Mouse (Mus musculus) megakaryocyte, adult 5-6 weeks (primary cell): ENCODE results near the gene Mapk14. TPM values are rescaled to one million over a fixed set of nuclear protein-coding genes. Genes with fewer than 3 reads are reported as not detected.
"Not testable (repeated sequence)": the region's sequence is repeated elsewhere in the genome, so short reads cannot be mapped to it uniquely, and the experiment has no call there.

Source experiments
- ATAC-seq: 2 replicates; pipeline ENCODE4 v1.8.0; 2016; ENCODE audit warnings: mild to moderate bottlenecking, inconsistent platforms; ENCODE audit not compliant: poor library complexity, severe bottlenecking
- total RNA-seq, 2 experiments: library from RNA; stranded (forward) in 1 of 2; stranded (reverse) in 1 of 2; fragments of 153-499, 151-499 nt in 1 of 2; fragments of 221-1000, 200-1000 nt in 1 of 2; gene quantifications; 2 replicates each; pipeline versions ENCODE4 v1.2.3 to v1.2.4; 2015 to 2017

The Mapk14 gene
- total RNA-seq, 2 experiments from 2014 or later = 143 to 163 TPM

- ATAC-seq = peak; percentile 66
These were observed 6.4 kb downstream of the Mapk14 start for GRCm38 (mm10) chr17:28697290-28698195.

DNA sequence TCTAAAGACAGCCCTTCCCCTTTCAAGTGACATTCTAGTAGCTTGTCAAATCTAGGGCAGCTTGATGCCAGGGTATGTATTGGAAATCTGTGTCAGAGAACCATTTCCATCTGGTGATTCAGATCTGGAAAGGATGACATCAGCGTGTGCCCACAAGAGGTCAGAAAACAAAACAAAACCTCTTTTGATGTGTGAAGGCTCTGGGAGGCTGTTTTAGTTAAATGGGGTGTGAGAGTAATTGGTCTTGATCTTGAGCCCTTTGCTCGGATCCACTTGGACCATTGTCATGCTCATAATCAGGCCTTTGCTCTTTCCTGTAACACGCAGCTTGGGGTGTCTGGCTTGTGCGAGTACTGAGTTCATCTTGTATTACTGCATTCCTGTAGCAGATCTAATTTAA lies 7.1 kb downstream of the Mapk14 start:
- ATAC-seq = no peak; the same call in 1 of the 2 replicates

DNA sequence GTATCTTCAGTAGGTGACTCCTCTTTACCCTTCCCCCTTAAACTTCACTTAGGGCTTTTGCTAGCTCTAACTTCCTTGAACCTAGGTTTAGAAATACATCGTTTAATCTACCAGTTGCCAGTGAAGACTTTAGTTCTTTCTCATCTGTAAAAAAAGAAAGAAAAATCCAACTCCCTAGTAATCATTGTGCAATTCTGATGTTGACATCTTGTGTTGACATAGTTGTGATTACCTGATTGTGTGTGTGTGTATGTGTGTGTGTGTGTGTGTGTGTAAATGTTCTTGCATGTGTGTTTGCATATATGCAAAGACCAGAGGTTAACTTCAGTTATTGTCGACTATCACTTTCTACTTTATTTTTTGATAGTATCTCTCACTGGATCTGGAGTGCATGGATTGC lies 7.5 kb downstream of the Mapk14 start:
- no peak for ATAC-seq

- 0 out of 2 replicates have a peak, but pooled peaks have one; percentile 22 for ATAC-seq
These were observed 8.7 kb downstream of the Mapk14 start for GRCm38 (mm10) chr17:28699789-28700188.

DNA sequence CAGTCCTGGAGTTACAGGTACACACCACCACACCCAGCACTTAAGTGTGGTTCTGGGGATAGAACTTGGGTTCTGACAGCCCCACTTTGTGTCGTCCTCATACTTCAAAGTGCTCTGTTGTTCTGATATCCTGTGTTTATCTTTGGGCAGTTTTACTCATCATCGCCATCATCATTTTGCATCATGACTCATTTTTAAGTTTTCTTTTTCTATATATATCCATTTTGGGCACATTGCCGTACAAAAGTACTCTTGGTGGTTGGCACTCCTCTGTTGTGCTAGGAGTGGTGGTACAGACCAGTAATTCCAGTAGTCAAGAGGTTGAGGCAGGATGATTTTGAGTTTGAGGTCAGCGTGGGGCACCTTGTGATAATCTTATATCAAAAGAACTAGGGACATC lies 10.0 kb downstream of the Mapk14 start:
- ATAC-seq = no peak

GRCm38 (mm10) chr17:28701737-28702136 lies 10.6 kb downstream of the Mapk14 start:
- no peak for ATAC-seq

GRCm38 (mm10) chr17:28702646-28703045 lies 11.5 kb downstream of the Mapk14 start:
- ATAC-seq = no peak

GRCm38 (mm10) chr17:28706697-28707096 lies 15.6 kb downstream of the Mapk14 start:
- ATAC-seq = no peak

- ATAC-seq = peak; percentile 34; the same call in 1 of the 2 replicates
These were observed 16.1 kb downstream of the Mapk14 start for GRCm38 (mm10) chr17:28707136-28707627.

DNA sequence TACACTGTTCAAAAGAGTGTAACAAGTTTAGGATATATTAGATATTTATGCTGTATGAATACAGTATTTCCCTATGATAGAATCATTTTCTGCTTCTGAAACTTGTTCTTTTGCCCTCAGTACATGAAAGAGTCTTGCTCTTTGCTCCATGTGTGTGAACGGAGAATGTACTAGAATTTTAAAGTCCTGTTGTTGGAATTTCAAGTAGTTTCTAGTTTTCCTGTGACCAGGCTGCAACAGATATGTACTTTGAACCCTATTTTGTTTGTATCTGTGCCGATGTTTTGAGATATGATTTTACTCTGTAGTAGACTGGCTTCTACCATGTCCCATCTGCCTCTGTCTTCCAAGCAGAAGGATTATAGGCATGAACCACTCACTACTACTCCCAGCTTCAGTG lies 16.7 kb downstream of the Mapk14 start:
- ATAC-seq = no peak

- peak; percentile 45; the same call in 1 of the 2 replicates for ATAC-seq
These were observed 17.9 kb downstream of the Mapk14 start for GRCm38 (mm10) chr17:28708989-28709388.

DNA sequence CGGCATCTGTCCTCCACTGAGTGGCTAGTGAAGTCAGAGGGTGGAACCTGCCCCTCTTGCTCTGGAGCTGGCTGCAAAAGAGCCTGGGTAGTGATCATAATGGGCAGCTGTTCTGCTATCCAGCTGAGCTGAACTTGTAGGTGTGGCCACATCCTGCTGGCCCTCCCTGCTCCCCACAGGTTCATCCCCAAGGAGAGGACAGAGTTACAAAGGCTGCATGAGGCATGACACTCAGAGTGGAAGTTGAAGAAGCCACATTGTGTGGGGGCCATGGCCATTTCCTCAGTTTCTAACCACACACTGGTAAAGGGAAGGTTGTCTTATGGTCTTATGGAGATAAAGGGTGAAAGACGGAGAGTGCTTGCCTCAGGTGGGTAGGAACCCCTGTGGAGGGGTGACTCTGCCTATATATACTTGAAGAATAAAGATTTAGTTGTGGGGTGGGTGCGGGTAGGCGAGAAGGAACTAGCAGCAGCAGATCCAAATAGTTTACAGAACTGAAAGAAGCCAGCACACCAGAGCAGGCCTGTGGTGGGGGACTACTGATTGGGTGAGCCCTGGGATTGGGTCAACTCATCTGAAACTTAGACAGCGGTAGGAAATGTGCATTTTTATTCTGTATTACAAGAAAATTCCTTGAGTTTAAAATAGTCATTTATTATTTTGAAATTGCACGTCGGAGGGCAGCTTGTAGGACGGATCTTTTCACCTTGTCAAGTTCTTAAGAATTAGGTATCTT lies 18.6 kb downstream of the Mapk14 start:
- ATAC-seq = peak; percentile 77

DNA sequence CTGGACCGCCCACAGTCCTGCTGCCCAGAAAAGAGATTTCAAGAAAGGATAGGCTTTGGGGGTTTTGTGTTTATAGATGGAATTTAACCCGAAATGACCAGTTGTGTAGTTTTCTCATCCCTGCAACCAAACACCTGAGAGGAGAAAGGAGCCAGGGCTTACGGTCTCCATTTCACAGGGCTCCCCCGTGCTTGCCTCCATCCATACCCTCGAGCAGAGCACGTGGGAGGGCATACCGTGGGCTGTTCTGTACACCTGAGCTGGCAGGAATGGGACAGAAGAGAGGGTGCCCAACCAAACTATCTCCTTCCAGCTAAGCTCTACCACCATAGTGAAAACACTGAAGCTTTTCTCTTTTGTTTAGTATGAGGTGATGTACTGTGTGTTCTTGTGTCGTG lies 19.2 kb downstream of the Mapk14 start:
- no peak for ATAC-seq

DNA sequence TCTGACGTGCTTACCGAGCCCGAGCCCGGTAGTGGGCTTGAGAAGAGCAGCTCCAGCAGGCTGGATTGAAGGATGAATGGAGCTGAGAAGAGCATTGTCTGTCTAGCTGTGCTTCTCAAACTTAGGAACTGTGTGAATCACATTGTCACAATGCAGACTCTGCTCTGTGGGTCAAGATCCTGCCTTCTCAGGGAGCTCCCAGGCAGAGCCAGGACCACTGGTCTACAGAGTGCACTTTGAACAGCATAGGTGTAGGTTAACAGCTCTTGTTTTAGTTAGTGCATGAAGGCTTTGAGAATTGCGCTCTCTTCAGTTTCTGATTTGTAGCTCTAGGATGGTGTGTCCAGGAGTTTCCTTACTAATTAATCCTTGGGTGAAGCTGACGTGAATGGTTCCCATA lies 20.1 kb downstream of the Mapk14 start:
- ATAC-seq = no peak

- ATAC-seq = no peak
These were observed 21.2 kb downstream of the Mapk14 start for GRCm38 (mm10) chr17:28712305-28712704.

- no peak for ATAC-seq
These were observed 22.9 kb downstream of the Mapk14 start for GRCm38 (mm10) chr17:28714006-28714405.

DNA sequence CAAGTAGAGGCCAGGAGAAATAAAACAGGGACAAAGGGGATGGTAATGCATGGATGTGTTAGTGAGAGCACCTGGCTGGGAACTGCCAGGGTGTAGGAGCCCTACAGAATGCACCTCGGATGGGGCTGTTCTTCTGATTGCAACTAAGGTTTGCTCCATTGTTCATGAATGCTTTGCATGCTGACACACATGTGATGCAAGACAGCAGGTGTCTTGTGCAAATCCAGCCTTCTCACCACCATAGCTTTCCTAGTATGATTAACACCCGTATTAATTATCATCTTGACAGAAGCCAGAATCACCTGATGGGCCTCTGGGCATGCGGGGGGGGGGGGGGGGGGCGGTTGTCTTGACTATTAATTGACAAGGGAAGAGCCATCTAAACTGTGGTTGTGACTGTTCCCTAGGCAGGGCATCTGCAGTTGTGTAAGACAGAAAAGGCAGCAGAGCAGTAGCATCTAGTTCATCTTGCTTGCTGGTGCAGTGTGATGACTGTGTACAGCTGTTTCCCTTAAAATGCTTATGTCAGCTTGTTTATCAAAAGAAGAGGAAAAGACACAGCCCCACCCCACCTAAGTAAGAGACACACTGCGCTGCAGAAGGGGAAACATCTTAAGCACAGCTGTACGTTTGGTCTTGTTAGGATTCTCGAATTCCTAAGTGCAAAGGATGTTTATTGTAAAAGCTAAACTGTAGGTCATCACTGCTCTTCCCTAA lies 24.9 kb downstream of the Mapk14 start:
- peak; percentile 66 for ATAC-seq

DNA sequence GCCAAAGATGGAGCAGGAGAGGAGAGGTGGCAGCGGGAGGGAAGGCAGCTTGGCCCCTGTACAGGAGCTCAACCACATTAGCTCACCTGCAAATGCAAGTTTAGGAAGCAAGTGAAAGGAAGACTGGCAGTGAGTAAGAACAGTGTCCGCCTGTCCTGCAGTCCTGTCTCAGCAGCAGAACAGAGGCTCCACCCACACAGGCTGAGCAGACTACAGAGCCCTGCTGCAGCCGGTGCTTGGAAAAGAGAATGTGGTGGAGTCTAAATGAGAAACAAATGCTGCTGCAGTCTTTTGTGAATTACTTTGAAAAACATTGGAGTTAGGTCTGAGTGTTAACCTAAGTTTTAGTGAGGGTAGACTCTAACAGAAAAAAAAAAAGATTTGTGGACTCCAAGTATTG lies 26.4 kb downstream of the Mapk14 start:
- ATAC-seq = no peak

DNA sequence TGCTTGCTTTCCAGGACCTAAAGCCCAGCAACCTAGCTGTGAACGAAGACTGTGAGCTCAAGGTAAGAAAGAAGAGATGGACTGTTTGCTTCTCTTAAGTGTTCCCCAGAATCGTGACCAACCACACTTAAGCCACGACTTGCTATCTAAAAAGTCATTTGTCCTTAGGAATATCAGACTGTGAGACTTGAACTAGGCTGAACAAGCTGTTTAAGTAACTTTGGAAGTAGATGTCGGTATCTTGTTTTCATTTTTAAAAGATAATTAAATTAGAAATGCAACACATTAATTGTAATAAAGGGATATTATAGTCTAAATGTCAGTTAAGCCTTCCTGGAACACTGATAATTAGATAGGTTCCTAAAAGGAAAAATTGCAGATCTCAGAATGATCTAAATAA lies 34.7 kb downstream of the Mapk14 start, which contains the start of gene AC170998.1:
Gene AC170998.1, plus strand, starts transcription at position 301 of the 400 bp plus-strand sequence.
- ATAC-seq = no peak

- ATAC-seq = not testable (repeated sequence)
These were observed 36.4 kb downstream of the Mapk14 start for GRCm38 (mm10) chr17:28727511-28727910.
